Mouse (Mus musculus) T-cell, adult 66 days (primary cell): ENCODE measurements around the gene Ly6g6e. TPM values are rescaled to one million over a fixed set of nuclear protein-coding genes. Genes with fewer than 3 reads are reported as not detected.

Experiments
- total RNA-seq, 2 experiments: library from RNA; stranded (reverse); gene quantifications; 3 replicates in 1 of 2; 4 replicates in 1 of 2; pipeline ENCODE4 v1.2.4; 2023

Gene Ly6g6e
- not detected for total RNA-seq

DNA sequence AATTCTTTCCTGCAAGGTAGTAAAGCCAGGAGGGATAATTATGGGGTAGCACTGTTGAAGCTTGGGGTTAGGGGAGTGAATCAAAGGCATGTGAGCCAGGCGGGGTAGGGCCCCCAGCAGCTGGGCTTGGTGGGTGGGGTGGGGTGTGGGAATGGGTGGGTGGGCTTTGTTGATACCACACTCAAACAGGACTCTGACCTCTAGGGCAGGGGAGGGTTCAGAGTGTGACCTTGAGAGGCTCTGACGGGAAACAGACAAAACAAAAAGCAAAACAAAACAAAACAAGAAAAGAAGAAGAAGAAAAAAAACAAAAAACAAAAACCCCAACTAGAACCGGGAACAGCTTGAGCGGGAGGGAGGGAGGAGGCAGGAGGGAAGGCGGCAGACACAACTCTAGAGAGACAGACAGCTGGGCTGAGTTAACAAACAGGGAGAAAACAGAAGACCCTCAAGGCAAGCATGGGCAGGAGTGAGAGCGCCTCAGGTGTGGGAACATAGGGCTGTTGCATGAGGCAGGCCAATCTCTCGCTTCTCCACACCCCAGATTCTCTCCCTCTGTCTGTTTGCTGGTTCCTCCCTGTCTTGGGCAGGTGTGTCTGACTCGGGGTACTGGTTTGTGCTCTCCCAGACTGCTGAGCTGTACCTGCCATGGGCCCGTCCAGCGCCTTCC, at the start of gene Ly6g6e:
Gene Ly6g6e, plus strand, starts transcription at position 396 of the 670 bp plus-strand sequence.

DNA sequence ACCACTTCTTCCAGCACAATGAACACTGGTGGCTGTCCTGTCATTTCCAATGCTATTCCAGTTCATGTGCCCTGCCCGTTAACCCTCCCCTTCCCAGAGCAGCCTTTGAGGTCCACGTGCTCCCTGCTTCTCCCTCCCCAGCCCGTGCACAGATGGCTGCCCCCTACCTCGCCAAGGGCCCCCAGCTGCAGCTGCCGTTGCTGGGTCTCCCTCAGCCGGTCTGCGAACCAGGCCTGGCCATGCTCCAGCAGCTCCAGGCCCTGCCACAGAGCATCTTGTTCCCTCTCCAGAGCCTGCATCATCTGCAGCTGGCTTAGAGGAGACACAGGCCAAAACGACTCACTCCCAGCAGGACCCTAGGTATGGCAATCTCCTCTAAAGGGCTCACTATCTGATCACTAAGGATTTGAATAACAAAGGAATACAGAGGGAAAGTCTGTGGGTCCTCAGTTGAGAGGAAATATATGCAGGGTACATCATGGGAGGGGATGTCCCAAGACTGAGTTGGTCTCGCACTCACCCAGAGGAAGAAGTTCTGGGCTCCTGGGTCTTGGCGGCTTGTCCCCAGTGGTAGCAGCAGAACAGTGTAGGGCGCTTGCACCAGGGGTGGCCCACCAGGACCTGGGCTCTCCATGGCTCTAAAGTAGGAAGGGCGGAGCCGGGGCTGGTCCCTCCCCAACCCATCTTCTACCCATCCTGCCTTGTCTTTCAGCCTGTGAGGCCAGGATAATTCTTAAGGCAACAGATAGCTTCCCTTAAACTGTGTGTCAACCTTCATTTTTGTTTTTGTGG, 49.2 kb upstream of the Ly6g6e start, which contains the start of gene Sapcd1:
Gene Sapcd1, minus strand, starts transcription at position 740 of the 792 bp plus-strand sequence.

GRCm38 (mm10) chr17:35046681-35047455, 29.8 kb upstream of the Ly6g6e start, which contains the start of gene Msh5:
TSS of gene Msh5 (minus strand) at chr17:35046745.

DNA sequence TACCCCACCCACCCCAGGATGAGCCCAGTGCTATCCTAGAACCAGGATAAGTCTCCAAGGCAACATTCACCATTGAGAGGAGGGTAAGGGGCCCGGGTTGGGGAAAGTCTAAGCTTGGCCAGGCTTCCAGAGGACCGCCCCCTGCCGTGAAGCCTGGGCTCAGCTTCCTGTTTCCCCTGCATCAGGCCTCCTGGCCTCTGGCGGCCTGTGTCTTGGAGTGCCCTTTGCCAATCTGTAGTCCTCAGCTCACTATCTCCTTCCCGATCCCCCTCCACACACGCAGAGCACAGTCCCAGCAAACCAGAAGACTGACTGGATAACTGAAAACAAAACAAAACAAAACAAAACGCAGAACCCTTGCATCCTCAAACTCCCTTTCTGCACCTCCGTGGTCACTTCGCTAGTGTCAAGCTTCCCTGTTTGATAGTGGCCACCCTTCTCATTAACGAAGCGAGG, 27.1 kb upstream of the Ly6g6e start, which contains the start of gene Clic1:
Gene Clic1, plus strand, starts transcription at position 406 of the 456 bp plus-strand sequence.

GRCm38 (mm10) chr17:35058911-35059892, 17.5 kb upstream of the Ly6g6e start, which contains the start of gene Ddah2:
TSS of gene Ddah2 (plus strand) at chr17:35059035.

DNA sequence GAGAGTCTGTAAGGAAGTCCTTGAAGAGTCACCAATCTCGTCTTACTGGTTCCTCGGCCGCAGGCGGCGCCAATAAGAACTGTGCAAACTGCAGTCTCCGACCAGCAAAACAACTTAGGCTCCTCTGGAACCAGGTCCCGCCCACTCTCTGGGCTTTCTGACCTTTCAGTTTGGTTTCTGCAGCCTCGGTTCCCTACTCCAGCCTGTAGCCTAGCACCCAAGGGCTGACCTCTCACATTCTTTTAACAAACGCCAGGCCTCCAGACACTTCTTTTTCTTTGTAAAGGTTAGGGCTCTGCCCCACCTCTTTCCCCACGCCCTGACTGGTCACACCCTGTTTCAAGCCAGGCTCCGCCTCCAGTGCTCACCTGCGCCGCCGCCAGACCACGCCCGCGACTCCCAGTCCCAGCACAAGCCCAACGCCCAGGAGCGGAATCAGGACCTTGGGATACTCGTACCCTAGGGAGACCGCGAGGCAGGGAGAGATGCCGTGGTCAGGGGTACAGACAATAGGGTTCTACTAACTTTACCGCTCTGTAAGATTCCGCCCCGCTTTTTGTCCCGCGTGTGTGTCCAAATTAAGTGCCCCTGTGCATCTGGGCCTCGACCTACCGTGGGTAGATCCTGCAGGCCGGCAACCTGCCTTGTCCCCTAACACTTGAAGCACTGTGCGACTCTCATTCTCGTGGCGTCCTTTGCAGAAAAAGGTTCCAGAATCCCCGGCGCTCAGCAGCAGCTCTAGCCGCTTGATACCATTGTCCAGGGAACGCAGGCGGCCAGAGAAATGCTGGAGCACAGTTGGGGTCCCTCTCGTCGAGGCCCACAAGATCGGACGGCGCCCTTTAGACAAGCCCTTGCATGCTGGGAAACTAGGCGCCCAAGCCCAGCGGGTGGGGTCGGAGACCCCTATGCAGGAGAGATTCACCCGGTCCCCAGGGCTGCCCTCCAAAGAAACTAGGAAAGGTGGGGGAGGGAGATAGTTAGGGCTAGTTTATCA, 11.5 kb upstream of the Ly6g6e start, which contains the start of gene Ly6g6c:
Gene Ly6g6c, plus strand, starts transcription at position 438 of the 997 bp plus-strand sequence.

DNA sequence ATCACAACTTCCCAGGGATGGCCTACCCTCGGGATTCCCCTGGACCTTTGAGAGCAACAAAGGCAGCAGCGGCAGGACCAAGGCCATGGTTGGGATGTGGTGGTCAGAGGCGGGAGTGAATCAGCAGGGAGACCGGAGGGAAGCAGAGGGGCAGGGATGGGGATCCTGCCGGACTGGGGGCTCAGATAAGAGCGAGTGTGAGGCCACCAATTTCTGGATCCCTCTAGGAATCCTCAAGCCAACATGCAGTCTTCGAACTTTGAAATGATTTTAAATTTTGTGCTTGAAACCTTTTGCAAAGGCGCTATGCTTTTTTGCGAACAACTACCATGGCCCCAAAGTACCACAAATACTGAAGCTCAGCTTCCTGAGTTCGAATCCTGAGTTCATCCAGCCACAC, 10.6 kb upstream of the Ly6g6e start, which contains the start of gene Mpig6b:
Gene Mpig6b, minus strand, starts transcription at position 101 of the 400 bp plus-strand sequence.

DNA sequence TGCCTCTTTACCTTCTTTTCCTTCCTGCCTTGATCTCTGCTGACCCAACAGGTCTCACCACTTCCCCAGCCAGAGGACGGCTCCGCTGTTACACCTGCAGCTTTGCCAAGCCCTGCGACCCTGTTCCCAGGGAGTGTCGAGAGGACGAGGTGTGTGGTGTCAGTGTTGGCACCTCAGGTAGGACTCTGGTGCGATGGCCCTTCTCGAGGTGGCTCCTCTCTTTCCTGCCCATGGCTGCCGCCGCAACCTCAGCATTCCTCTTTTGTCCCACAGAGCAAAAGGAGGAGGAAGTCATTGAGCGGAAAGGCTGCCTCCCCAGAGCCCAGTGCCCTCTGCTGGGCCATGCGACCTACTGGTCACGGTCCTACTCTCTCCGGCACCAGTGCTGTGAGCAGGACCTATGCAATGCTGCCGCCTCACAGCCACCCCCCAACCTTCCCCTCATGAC, 1.1 kb downstream of the Ly6g6e start, which contains the start of gene Ly6g6d:
Gene Ly6g6d, minus strand, starts transcription at position 280 of the 448 bp plus-strand sequence.

DNA sequence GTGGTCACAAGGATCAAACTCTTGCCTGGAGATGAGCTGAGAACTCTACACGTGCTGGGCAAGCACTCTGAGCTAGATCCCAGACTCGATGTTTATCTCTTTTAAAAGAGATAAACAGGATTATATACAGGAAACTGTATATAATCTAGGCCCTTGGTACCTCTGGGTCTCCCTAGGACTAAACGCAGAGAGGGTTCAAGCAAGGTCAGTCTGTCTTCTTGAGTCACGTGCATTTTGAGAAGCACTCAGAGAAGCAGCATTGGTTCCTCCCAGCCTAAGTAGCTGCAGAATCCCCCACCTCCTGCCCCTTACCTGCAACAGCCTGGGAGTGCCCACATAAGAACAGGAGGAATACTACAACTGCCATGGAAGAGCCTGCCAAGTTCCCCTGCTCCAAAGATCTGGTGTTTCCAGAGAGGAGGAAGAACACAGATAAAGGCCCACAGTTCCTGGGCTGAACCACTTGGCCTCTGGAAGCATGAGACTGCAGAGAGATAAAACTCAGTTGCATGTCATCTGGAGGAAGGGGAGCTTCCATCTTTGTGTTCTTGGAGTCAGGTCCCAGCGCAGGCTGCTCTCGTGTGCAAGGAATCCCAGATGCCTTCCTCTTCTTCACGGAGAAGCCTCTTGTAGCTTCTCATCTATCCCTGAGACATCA, 8.6 kb downstream of the Ly6g6e start, which contains the start of gene Ly6g6f:
Gene Ly6g6f, minus strand, starts transcription at position 403 of the 658 bp plus-strand sequence.

DNA sequence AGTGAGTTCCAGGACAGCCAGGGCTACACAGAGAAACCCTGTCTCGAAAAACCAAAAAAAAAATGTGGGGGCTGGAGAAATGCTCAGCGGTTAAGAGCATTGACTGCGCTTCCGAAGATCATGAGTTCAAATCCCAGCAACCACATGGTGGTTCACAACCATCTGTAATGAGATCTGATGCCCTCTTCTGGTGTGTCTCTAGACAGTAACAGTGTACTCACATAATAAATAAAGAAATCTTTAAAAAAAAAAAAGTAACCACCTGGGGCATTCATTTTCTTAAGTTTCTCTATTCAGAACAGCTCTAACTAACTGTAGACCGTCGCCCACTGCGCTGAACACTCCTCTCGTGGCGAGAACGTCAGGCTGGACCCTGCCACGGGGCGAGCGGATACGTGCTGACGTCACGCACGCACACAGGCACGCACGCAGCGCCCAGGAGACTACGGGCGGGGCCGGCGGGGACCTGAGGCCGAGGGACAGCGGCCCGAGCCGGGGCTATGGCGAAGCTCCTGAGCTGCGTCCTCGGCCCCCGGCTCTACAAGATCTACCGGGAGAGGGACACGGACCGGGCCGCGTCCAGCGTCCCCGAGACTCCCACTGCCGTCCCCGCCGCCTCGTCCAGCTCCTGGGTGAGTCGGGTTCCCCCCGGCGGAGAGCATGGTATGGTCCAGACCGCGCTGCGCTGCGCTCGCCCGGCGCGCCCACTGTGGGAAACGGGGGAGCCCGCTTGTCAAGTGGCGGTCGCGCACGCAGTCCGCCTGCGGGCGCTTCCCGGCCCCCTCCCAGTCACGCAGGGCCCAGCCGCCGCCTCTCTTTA, 12.3 kb downstream of the Ly6g6e start, which contains the start of gene Abhd16a:
Gene Abhd16a, plus strand, starts transcription at position 439 of the 820 bp plus-strand sequence.

DNA sequence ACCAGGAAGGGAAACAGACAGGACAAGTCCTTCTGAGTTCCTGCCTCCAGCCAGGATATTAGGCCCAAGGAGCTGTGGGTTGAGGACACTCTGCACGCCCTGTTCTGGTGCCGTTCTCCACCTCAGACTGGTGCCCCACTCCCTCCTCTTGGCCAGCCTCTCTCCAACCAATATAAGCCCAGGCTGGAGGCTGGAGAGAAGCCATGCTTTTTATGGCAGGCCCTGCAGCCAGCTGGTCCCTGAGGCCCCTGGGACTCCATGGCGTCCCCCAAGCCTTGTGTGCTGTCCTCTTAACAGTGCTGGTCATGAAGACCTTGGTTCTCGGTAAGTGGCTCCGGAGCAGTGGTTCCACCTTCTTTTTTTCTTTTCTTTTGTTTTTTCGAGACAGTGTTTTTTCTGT, 31.4 kb downstream of the Ly6g6e start, which contains the start of gene Ly6g5c:
Gene Ly6g5c, plus strand, starts transcription at position 183 of the 400 bp plus-strand sequence.

GRCm38 (mm10) chr17:35115046-35116019, 38.6 kb downstream of the Ly6g6e start, which contains the start of gene Ly6g5b:
TSS of gene Ly6g5b (minus strand) at chr17:35115428.

GRCm38 (mm10) chr17:35121143-35121799, 44.6 kb downstream of the Ly6g6e start, which contains the start of gene Gpank1:
TSS of gene Gpank1 (plus strand) at chr17:35121455.

GRCm38 (mm10) chr17:35121871-35122303, 45.2 kb downstream of the Ly6g6e start, which contains the start of gene Csnk2b:
TSS of gene Csnk2b (minus strand) at chr17:35122053.

DNA sequence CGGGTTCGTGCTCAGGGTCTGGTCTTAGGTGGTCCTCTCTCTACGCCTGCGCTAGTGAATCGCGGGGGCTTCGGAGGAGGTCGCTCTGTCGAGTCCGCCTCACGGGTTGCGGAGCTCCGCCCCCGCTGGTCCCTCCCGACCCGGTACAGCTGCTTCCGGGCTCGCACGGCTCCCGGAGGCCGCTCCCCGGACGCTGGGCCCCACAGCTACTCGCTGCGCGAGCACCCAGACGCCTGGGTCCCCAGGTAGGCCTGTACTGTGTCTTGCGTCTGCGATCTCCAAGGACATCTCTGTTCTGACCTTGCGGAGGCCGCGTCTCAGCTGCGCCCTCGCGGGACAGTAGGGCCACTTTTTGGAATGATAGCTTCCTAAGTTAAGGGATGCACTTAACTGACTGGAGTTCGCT, 49.5 kb downstream of the Ly6g6e start, which contains the start of gene D17H6S53E:
Gene D17H6S53E, plus strand, starts transcription at position 168 of the 406 bp plus-strand sequence.

